Mouse (Mus musculus): Measurements from ENCODE around the gene Ak9. TPM values are rescaled to one million over a fixed set of nuclear protein-coding genes. Genes with fewer than 3 reads are reported as not detected.
"Not testable (repeated sequence)": the region's sequence is repeated elsewhere in the genome, so short reads cannot be mapped to it uniquely, and the experiment has no call there.

Ak9 gene
- polyA plus RNA-seq, 1 experiment = not detected

GRCm38 (mm10) chr10:41403893-41404612, 100.3 kb downstream of the Ak9 start:
- Histone ChIP-seq H3K4me1 (ENCODE audit: control insufficient read depth, insufficient read depth, low read length) (no peaks in the 10 kb centered on the region), H3K27ac (ENCODE audit: insufficient read depth, low read length) (no peak overlapping the region), H3K4me3 (ENCODE audit: insufficient read depth, low read length) (no peak overlapping the region)
- TF ChIP-seq CTCF (IDR thresholded peaks at IDR 0.05; ENCODE audit: borderline replicate concordance, insufficient read depth, low read length) (no peak), POLR2A (IDR thresholded peaks at IDR 0.05; ENCODE audit: low read depth, low read length) (no peak)

GRCm38 (mm10) chr10:41410176-41410575, 106.4 kb downstream of the Ak9 start:
- H3K4me1 ChIP-seq (ENCODE audit: control insufficient read depth, insufficient read depth, low read length); H3K27ac ChIP-seq (ENCODE audit: insufficient read depth, low read length); H3K4me3 ChIP-seq (ENCODE audit: insufficient read depth, low read length): not testable (repeated sequence)

DNA sequence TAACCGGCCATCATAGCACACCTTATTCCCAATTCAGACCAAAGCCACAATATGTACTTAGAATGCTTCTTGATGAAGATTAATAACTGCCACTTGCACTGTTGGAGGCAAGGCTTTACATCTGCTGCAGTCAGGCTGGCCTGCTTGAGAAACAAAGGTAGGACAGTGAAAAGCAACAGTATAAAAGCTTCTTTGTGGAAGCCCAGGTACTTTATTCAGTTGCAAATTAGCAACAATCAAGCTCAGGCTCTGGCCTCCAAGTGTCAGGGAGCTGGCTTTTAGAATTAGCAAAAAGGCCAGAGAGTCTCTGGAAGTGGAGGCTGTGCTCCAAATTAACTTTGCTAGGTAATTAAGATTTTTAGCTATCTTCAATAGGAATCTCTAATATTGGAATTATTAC, 107.0 kb downstream of the Ak9 start:
- H3K4me1 ChIP-seq (ENCODE audit: control insufficient read depth, insufficient read depth, low read length); H3K27ac ChIP-seq (ENCODE audit: insufficient read depth, low read length); H3K4me3 ChIP-seq (ENCODE audit: insufficient read depth, low read length): not testable (repeated sequence)

DNA sequence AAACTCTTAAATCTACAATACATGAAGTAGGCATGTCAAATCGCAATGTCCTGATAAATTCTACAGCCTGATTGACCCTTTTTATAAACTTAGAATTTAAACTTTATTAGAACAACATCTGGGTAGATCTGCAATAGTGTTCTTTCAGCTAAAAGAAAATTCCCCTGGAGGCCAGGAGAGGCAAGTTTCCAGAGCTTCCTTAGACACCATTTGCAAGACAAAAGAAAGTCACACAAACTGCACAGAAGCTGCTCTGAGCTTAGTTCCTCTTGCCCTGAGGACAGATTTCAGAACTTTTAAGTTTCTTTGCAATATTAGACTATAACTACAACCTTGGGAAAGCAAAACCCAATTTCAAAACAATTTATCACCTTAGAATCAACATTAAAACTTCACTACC, 109.7 kb downstream of the Ak9 start:
- H3K27ac ChIP-seq (ENCODE audit: insufficient read depth, low read length); H3K4me3 ChIP-seq (ENCODE audit: insufficient read depth, low read length); H3K4me1 ChIP-seq (ENCODE audit: control insufficient read depth, insufficient read depth, low read length): not testable (repeated sequence)

- H3K4me1 ChIP-seq (ENCODE audit: control insufficient read depth, insufficient read depth, low read length); H3K27ac ChIP-seq (ENCODE audit: insufficient read depth, low read length); H3K4me3 ChIP-seq (ENCODE audit: insufficient read depth, low read length): not testable (repeated sequence)
These were observed 111.6 kb downstream of the Ak9 start for GRCm38 (mm10) chr10:41415368-41415767.

GRCm38 (mm10) chr10:41420496-41421200, 116.9 kb downstream of the Ak9 start:
- no peak overlapping the region for H3K27ac ChIP-seq (ENCODE audit: insufficient read depth, low read length)
- no peak overlapping the region for H3K4me3 ChIP-seq (ENCODE audit: insufficient read depth, low read length)
- TF ChIP-seq CTCF (IDR thresholded peaks at IDR 0.05; ENCODE audit: borderline replicate concordance, insufficient read depth, low read length) (no peak), POLR2A (IDR thresholded peaks at IDR 0.05; ENCODE audit: low read depth, low read length) (no peak)
- no peaks in the 10 kb centered on the region for H3K4me1 ChIP-seq (ENCODE audit: control insufficient read depth, insufficient read depth, low read length)

- no peak overlapping the region for H3K27ac ChIP-seq (ENCODE audit: insufficient read depth, low read length)
- no peaks in the 10 kb centered on the region for H3K4me1 ChIP-seq (ENCODE audit: control insufficient read depth, insufficient read depth, low read length)
- no peak for TF ChIP-seq CTCF (IDR thresholded peaks at IDR 0.05; ENCODE audit: borderline replicate concordance, insufficient read depth, low read length)
- TF ChIP-seq POLR2A (IDR thresholded peaks at IDR 0.05; ENCODE audit: low read depth, low read length) = no peak
- H3K4me3 ChIP-seq (ENCODE audit: insufficient read depth, low read length) = no peak overlapping the region
These were observed 119.9 kb downstream of the Ak9 start for GRCm38 (mm10) chr10:41423681-41424080.

DNA sequence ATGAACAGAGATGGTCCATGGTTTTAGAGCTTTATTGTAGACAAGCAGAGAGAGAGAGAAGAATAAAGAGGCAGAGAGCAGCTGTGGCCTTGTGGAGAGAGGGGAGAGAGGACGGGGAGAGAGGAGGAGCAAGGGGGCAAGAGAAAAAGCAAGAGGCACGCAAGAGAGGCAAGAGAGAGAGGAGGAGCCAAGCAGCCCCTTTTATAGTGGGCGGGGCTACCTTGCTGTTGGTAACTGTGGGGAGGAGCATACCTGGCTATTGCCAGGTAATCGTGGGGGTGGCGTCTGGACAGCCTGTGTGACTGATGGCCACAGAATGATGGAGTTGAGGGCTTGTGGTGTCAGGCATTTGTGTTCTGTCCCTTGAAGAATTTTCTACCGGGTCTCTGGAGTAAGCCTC, 122.6 kb downstream of the Ak9 start:
- H3K4me1 ChIP-seq (ENCODE audit: control insufficient read depth, insufficient read depth, low read length) = no peaks in the 10 kb centered on the region
- TF ChIP-seq POLR2A (IDR thresholded peaks at IDR 0.05; ENCODE audit: low read depth, low read length) (no peak), CTCF (IDR thresholded peaks at IDR 0.05; ENCODE audit: borderline replicate concordance, insufficient read depth, low read length) (no peak)
- no peak overlapping the region for H3K4me3 ChIP-seq (ENCODE audit: insufficient read depth, low read length)
- H3K27ac ChIP-seq (ENCODE audit: insufficient read depth, low read length) = no peak overlapping the region

DNA sequence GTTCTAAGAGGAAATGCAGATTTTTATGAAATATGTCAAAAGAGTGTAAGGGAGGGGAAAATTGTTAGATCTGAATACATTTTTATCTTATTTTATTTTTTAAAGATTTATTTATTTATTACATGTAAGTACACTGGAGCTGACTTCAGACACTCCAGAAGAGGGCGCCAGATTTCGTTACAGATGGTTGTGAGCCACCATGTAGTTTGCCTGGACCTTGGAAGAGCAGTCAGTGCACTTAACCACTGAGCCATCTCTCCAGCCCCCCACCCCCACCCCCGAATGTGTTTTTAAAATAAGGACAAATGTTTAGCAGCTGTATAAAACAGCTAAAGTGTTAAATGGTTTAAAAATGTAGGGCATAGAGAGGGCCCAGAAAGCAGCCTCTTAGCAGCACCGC, 130.8 kb downstream of the Ak9 start:
- Histone ChIP-seq H3K4me3 (ENCODE audit: insufficient read depth, low read length) (no peak overlapping the region), H3K27ac (ENCODE audit: insufficient read depth, low read length) (no peak overlapping the region), H3K4me1 (ENCODE audit: control insufficient read depth, insufficient read depth, low read length) (no peaks in the 10 kb centered on the region)
- TF ChIP-seq POLR2A (IDR thresholded peaks at IDR 0.05; ENCODE audit: low read depth, low read length) (no peak), CTCF (IDR thresholded peaks at IDR 0.05; ENCODE audit: borderline replicate concordance, insufficient read depth, low read length) (0 out of 2 replicates have a peak, but pooled peaks have one; percentile 5)

- Histone ChIP-seq H3K27ac (ENCODE audit: insufficient read depth, low read length) (no peak overlapping the region), H3K4me1 (ENCODE audit: control insufficient read depth, insufficient read depth, low read length) (no peaks in the 10 kb centered on the region), H3K4me3 (ENCODE audit: insufficient read depth, low read length) (no peak overlapping the region)
- no peak for TF ChIP-seq CTCF (IDR thresholded peaks at IDR 0.05; ENCODE audit: borderline replicate concordance, insufficient read depth, low read length)
- TF ChIP-seq POLR2A (IDR thresholded peaks at IDR 0.05; ENCODE audit: low read depth, low read length) = no peak
These were observed 131.4 kb downstream of the Ak9 start for GRCm38 (mm10) chr10:41435141-41435540.

DNA sequence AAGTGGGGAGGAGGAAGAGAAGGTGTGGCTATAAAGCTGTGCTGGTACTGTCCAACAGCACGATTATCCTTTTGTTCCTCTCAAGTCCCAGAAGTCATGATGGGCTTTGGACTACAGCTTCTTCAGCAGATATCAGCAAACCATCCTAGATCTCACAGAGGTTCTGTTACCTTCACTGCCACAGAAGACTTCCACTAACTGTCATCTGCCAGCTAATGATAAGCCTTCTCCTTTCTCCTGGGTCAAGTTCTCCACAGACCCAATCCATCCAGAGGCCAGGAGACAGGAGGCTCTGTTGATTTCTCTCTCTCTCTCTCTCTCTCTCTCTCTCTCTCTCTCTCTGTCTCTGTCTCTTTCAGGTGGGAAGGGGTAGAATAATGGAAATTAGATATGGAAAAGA, 144.4 kb downstream of the Ak9 start:
- H3K4me1 ChIP-seq (ENCODE audit: control insufficient read depth, insufficient read depth, low read length) = 0 out of 2 replicates have a peak, but pooled peaks cover 2% of the 10 kb centered on the region
- no peak for TF ChIP-seq CTCF (IDR thresholded peaks at IDR 0.05; ENCODE audit: borderline replicate concordance, insufficient read depth, low read length)
- TF ChIP-seq POLR2A (IDR thresholded peaks at IDR 0.05; ENCODE audit: low read depth, low read length) = no peak
- no peak overlapping the region for H3K4me3 ChIP-seq (ENCODE audit: insufficient read depth, low read length)
- H3K27ac ChIP-seq (ENCODE audit: insufficient read depth, low read length) = no peak overlapping the region
